Mouse (Mus musculus) ES-Bruce4 (cell line): ENCODE measurements at regions not wholly inside any gene's neighbourhood (a gene's known extent, or its start where the extent isn't known, plus 50 kb on each side); places are given as distances from the start of the nearest gene placed in this dataset.

Experiments
- CTCF ChIP-seq: IDR thresholded peaks from one replicate; pipeline ENCODE4 v1.8.1; 2011; ENCODE audit warnings: low read depth, low read length
- EP300 ChIP-seq: IDR thresholded peaks from 2 replicates; pipeline ENCODE4 v1.6.1; 2011; ENCODE audit warnings: low read depth, low read length; ENCODE audit not compliant: insufficient read depth
- POLR2A ChIP-seq: IDR thresholded peaks from one replicate; pipeline ENCODE4 v1.8.1; 2011; ENCODE audit warnings: low read length; ENCODE audit not compliant: insufficient read depth

DNA sequence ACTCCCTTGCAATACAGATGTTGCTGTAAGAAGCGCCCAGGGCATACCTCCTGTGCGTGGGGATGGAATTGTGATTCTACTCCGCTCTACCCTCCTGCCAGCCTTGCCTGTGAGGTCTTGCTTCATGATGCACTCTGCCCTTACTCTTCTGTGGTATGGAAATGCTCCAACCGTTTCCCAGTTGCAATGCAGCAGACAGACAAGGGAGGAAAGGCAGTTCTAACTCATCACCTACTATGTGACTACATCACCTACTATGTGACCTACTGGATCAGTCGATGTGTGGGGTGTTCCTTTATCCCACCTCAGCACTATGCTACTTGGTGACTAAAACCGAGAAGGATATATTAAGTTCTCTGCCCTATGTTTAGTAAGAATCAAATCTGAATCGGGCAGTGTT lies 269.1 kb downstream of the Tcf7l2 start:
- no peak for TF ChIP-seq CTCF
- TF ChIP-seq EP300 = no peak
- TF ChIP-seq POLR2A = no peak
